Mouse (Mus musculus): Measurements from ENCODE around the gene Dusp15. TPM values are rescaled to one million over a fixed set of nuclear protein-coding genes. Genes with fewer than 3 reads are reported as not detected.
A peak's percentile ranks its signal among the peaks of the same experiment; 100 is the strongest.

Gene Dusp15
- polyA plus RNA-seq, 1 experiment: 0.36 TPM

DNA sequence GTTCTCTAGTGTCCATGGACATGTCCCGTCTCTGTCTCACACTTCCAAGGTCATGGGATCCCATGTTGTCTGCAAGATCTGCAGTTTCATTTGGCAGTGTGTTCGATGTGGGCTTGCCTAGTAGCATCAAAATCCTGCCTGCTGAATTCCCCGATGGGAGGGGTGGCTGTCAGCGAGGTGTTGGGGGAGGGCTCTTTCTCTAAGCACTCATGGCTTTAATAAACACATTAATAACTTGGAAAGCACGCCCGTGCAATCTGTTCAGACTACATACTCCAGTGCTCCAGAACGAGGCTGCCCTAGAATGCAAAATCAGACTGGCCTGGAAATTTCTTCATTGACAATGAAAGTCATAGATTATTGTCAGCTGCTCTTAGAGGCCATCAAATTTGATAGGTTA lies 4.4 kb downstream of the Dusp15 start:
- Histone ChIP-seq H3K9me3 (replicated peaks; ENCODE audit: control insufficient read depth, insufficient read depth, low read length, poor library complexity, severe bottlenecking) (no peaks in the 10 kb centered on the region), H3K4me1 (ENCODE audit: control insufficient read depth, insufficient read depth, low read length) (no peaks in the 10 kb centered on the region), H3K27ac (ENCODE audit: insufficient read depth, low read length) (no peak overlapping the region), H3K27me3 (ENCODE audit: control insufficient read depth, insufficient read depth, low read length, poor library complexity, severe bottlenecking) (peaks cover 23% of the 10 kb centered on the region), H3K4me3 (ENCODE audit: low read depth, low read length) (no peak overlapping the region), H3K36me3 (ENCODE audit: control insufficient read depth, insufficient read depth, low read length, poor library complexity, severe bottlenecking) (no peaks in the 10 kb centered on the region), H3K9ac (ENCODE audit: low read depth, poor library complexity, severe bottlenecking) (no peak overlapping the region)
- TF ChIP-seq EP300 (IDR thresholded peaks at IDR 0.05; ENCODE audit: insufficient read depth, low read depth, low read length) (no peak), CTCF (IDR thresholded peaks at IDR 0.05; ENCODE audit: low read depth, low read length) (no peak), POLR2A (IDR thresholded peaks at IDR 0.05; ENCODE audit: insufficient read depth, low read length) (no peak)

DNA sequence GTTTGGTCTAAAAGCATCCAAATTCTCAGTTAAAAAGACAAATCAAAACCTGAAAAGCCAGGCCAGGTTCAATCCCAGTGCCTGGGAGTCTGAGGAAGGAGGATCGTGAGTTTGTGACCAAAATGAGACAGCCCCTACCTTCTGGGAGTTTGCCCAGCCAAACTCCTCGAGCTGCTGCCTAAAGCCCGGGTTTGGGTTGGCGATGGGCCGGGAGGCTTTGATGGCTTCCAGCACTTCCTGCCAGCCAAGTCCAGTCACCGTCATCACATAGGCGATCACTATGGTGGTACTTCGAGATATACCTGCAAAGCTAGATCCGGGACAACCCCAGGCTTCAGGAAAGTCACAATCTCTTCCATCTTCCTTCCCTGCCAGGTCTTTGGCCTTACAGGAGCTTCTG lies 7.5 kb downstream of the Dusp15 start:
- Histone ChIP-seq H3K4me3 (ENCODE audit: low read depth, low read length) (no peak overlapping the region), H3K9ac (ENCODE audit: low read depth, poor library complexity, severe bottlenecking) (no peak overlapping the region), H3K27me3 (ENCODE audit: control insufficient read depth, insufficient read depth, low read length, poor library complexity, severe bottlenecking) (peaks cover 19% of the 10 kb centered on the region), H3K36me3 (ENCODE audit: control insufficient read depth, insufficient read depth, low read length, poor library complexity, severe bottlenecking) (no peaks in the 10 kb centered on the region), H3K9me3 (replicated peaks; ENCODE audit: control insufficient read depth, insufficient read depth, low read length, poor library complexity, severe bottlenecking) (no peaks in the 10 kb centered on the region), H3K4me1 (ENCODE audit: control insufficient read depth, insufficient read depth, low read length) (no peaks in the 10 kb centered on the region), H3K27ac (ENCODE audit: insufficient read depth, low read length) (no peak overlapping the region)
- TF ChIP-seq EP300 (IDR thresholded peaks at IDR 0.05; ENCODE audit: insufficient read depth, low read depth, low read length) (no peak), CTCF (IDR thresholded peaks at IDR 0.05; ENCODE audit: low read depth, low read length) (no peak), POLR2A (IDR thresholded peaks at IDR 0.05; ENCODE audit: insufficient read depth, low read length) (no peak)

DNA sequence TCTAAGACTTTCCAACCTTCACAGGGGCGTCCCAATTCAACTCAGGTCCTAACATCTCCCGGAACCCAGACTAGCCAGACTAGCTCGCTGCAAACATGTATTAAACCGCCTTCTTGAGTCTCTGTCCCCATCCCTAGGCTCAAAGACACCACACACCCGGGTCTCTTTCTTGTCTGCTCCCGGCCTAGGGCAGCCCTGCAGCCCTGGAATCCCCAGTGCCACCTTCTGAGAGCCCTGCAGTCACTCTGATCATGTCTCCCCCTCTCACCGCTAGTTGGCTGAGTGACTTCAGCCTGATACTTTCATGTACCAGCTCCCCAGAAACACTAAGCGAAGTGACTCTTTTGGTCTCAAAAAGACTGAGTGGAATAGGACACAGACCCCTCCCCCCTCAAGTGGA lies 7.9 kb downstream of the Dusp15 start:
- H3K4me3 ChIP-seq (ENCODE audit: low read depth, low read length): peak overlapping the region; percentile 51
- H3K36me3 ChIP-seq (ENCODE audit: control insufficient read depth, insufficient read depth, low read length, poor library complexity, severe bottlenecking): no peaks in the 10 kb centered on the region
- H3K4me1 ChIP-seq (ENCODE audit: control insufficient read depth, insufficient read depth, low read length): no peaks in the 10 kb centered on the region
- H3K9me3 ChIP-seq (replicated peaks; ENCODE audit: control insufficient read depth, insufficient read depth, low read length, poor library complexity, severe bottlenecking): no peaks in the 10 kb centered on the region
- H3K27ac ChIP-seq (ENCODE audit: insufficient read depth, low read length): no peak overlapping the region
- TF ChIP-seq EP300 (IDR thresholded peaks at IDR 0.05; ENCODE audit: insufficient read depth, low read depth, low read length): no peak
- TF ChIP-seq CTCF (IDR thresholded peaks at IDR 0.05; ENCODE audit: low read depth, low read length): no peak
- TF ChIP-seq POLR2A (IDR thresholded peaks at IDR 0.05; ENCODE audit: insufficient read depth, low read length): no peak
- H3K9ac ChIP-seq (ENCODE audit: low read depth, poor library complexity, severe bottlenecking): peak overlapping the region; percentile 57; the same call in 1 of the 2 replicates
- peaks cover 19% of the 10 kb centered on the region for H3K27me3 ChIP-seq (ENCODE audit: control insufficient read depth, insufficient read depth, low read length, poor library complexity, severe bottlenecking)

DNA sequence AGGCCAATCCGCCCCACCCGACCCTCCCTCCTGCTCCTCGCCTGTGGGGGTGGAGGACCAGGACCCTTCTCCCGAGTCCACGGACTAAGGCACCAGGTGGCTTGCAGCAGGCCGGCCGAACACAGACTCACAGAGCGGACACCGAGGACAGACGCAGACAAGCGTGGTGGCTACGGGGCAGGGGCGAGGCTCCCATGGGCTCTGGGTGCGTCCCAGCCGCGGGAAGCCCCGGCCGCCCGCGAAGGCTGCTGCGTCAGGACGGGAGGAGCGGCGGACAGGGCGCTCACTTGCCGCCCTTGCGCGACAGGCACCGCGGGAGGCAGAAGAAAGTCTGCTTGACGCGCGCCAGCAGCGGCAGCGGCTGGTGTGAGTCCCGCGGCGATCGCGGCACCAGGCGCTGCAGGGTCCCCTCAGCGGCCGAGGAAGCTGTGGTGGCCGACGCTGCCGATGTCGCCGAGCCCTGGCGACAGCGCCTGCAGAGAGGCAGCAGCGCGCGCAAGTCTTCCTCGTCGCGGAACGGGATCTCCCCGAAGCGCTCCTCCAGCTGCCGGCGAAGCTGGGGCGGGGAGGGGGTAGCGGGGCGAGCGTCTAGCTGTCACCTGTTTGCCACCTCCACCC lies 8.5 kb downstream of the Dusp15 start:
- peaks cover 19% of the 10 kb centered on the region for H3K27me3 ChIP-seq (ENCODE audit: control insufficient read depth, insufficient read depth, low read length, poor library complexity, severe bottlenecking)

DNA sequence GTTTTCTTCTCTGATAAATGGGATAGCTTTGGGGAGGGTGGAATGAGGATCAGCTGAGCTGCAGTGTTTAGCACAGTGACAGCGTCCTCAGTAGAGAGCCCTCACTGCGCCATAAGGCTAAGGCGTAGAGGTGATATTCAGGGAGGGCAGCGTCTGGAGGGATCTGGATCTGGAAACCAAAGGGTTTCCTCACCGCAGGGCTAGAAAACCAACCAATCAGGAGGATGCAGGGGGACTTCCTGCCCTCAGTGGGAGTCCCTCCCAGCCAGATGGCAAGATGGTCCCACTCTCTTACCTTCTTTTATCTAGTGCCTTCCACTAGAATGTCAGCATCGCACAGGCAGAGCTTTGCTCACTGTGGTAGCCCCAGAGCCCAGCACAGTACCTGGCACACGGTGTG lies 9.7 kb downstream of the Dusp15 start:
- no peaks in the 10 kb centered on the region for H3K9me3 ChIP-seq (replicated peaks; ENCODE audit: control insufficient read depth, insufficient read depth, low read length, poor library complexity, severe bottlenecking)
- H3K4me1 ChIP-seq (ENCODE audit: control insufficient read depth, insufficient read depth, low read length): no peaks in the 10 kb centered on the region
- H3K27ac ChIP-seq (ENCODE audit: insufficient read depth, low read length): no peak overlapping the region
- H3K36me3 ChIP-seq (ENCODE audit: control insufficient read depth, insufficient read depth, low read length, poor library complexity, severe bottlenecking): no peaks in the 10 kb centered on the region
- peaks cover 19% of the 10 kb centered on the region for H3K27me3 ChIP-seq (ENCODE audit: control insufficient read depth, insufficient read depth, low read length, poor library complexity, severe bottlenecking)
- no peak overlapping the region for H3K9ac ChIP-seq (ENCODE audit: low read depth, poor library complexity, severe bottlenecking)
- TF ChIP-seq CTCF (IDR thresholded peaks at IDR 0.05; ENCODE audit: low read depth, low read length) (no peak), POLR2A (IDR thresholded peaks at IDR 0.05; ENCODE audit: insufficient read depth, low read length) (no peak), EP300 (IDR thresholded peaks at IDR 0.05; ENCODE audit: insufficient read depth, low read depth, low read length) (no peak)
- no peak overlapping the region for H3K4me3 ChIP-seq (ENCODE audit: low read depth, low read length)

More for the DNA sequence above, 8.5 kb downstream of the Dusp15 start:
- no peaks in the 10 kb centered on the region for H3K4me1 ChIP-seq (ENCODE audit: control insufficient read depth, insufficient read depth, low read length)
- no peaks in the 10 kb centered on the region for H3K36me3 ChIP-seq (ENCODE audit: control insufficient read depth, insufficient read depth, low read length, poor library complexity, severe bottlenecking)
- H3K9ac ChIP-seq (ENCODE audit: low read depth, poor library complexity, severe bottlenecking): peak overlapping the region; percentile 57
- H3K27ac ChIP-seq (ENCODE audit: insufficient read depth, low read length): no peak overlapping the region
- no peaks in the 10 kb centered on the region for H3K9me3 ChIP-seq (replicated peaks; ENCODE audit: control insufficient read depth, insufficient read depth, low read length, poor library complexity, severe bottlenecking)
- peak overlapping the region; percentile 51 for H3K4me3 ChIP-seq (ENCODE audit: low read depth, low read length)
- no peak for TF ChIP-seq CTCF (IDR thresholded peaks at IDR 0.05; ENCODE audit: low read depth, low read length)
- no peak for TF ChIP-seq POLR2A (IDR thresholded peaks at IDR 0.05; ENCODE audit: insufficient read depth, low read length)

DNA sequence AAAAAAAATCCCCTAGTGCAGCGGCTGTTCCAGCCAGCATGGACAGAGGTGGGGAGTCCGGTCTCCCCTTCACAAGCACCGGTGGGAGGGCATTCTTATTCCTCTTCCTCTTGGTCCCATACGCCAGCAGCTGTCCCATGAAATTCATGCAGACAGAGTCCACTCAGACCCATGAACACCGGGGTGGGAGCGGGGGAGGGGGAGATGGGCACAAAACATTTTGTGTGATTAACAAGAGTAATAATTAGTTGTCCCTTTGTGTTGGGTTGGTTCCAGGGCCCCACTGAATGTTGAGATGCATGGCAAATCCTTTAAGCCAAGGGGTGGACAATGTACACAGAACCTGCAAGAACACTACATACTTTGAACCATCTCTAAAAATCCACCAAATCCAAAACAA lies 10.4 kb downstream of the Dusp15 start:
- peaks cover 19% of the 10 kb centered on the region for H3K27me3 ChIP-seq (ENCODE audit: control insufficient read depth, insufficient read depth, low read length, poor library complexity, severe bottlenecking)
- H3K4me1 ChIP-seq (ENCODE audit: control insufficient read depth, insufficient read depth, low read length): no peaks in the 10 kb centered on the region
- H3K4me3 ChIP-seq (ENCODE audit: low read depth, low read length): no peak overlapping the region
- TF ChIP-seq EP300 (IDR thresholded peaks at IDR 0.05; ENCODE audit: insufficient read depth, low read depth, low read length) (no peak), CTCF (IDR thresholded peaks at IDR 0.05; ENCODE audit: low read depth, low read length) (no peak), POLR2A (IDR thresholded peaks at IDR 0.05; ENCODE audit: insufficient read depth, low read length) (no peak)
- no peaks in the 10 kb centered on the region for H3K36me3 ChIP-seq (ENCODE audit: control insufficient read depth, insufficient read depth, low read length, poor library complexity, severe bottlenecking)
- no peak overlapping the region for H3K9ac ChIP-seq (ENCODE audit: low read depth, poor library complexity, severe bottlenecking)
- no peak overlapping the region for H3K27ac ChIP-seq (ENCODE audit: insufficient read depth, low read length)
- no peaks in the 10 kb centered on the region for H3K9me3 ChIP-seq (replicated peaks; ENCODE audit: control insufficient read depth, insufficient read depth, low read length, poor library complexity, severe bottlenecking)

Measured in ES-Bruce4 (cell line).